Mouse (Mus musculus) adipocyte (in vitro differentiated cells): ENCODE data around the gene Cdc45.

ENCODE experiments used
- DNase-seq: peaks from one replicate; pipeline ENCODE4 v3.0.0-alpha.2; 2016; ENCODE audit warnings: low spot score

Cdc45 gene

GRCm38 (mm10) chr16:18730640-18731039 is 81.1 kb downstream of the Cdc45 start:
- no peak for DNase-seq
